Mouse (Mus musculus): ENCODE data around the gene Irak4. TPM values are rescaled to one million over a fixed set of nuclear protein-coding genes. Genes with fewer than 3 reads are reported as not detected.

The Irak4 gene
- polyA plus RNA-seq, 1 experiment, result 5.6 TPM

DNA sequence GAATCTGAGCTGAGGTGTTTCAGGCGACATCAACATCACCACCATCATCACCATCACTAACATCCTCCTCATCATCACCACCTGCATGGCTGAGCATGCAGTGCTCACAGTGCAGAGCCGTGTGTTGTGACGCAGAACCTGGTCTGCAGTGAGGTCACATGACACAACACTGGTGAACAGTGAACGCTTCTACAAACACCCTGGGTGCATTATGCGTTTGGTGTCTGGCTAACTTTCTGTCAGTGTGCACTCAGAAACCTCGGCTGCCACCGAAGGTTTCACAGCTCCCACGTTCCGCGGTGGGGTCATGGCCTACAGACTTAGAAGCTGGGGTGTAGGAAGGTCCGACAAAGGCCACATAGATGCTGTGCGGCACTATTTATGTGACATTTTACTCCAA is 18.5 kb upstream of the Irak4 start:
- Histone ChIP-seq H3K9me3 (no peaks in the 10 kb centered on the region), H3K27me3 (replicated peaks) (no peaks in the 10 kb centered on the region), H3K4me3 (replicated peaks) (peak overlapping the region; percentile 24), H3K4me1 (no peaks in the 10 kb centered on the region), H3K36me3 (replicated peaks; ENCODE audit: low read length) (peaks cover 70% of the 10 kb centered on the region)
- TF ChIP-seq GATA1 (IDR thresholded peaks at IDR 0.05; ENCODE audit: borderline replicate concordance, low read length), result no peak
- no peak for TF ChIP-seq FLI1 (IDR thresholded peaks at IDR 0.05; ENCODE audit: low read length)

DNA sequence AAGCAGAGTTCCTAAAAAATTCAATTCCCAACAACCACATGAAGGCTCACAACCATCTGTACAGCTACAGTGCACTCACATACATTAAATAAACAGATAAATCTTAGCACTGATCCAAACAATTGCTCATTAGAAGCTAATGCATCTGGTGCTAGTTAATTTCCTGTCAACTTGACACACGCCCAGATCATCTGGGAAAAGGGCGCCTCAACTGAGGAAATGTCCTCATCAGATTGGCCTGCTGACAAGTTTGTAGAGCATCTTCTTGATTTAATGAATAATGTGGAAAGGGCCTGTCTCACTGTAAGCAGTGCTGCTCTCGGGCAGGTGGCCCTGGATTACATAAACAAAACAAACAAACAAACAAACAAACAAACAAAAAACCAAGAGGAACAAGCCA is 12.9 kb upstream of the Irak4 start:
- Histone ChIP-seq H3K9me3 (no peaks in the 10 kb centered on the region), H3K4me1 (no peaks in the 10 kb centered on the region), H3K4me3 (replicated peaks) (no peak overlapping the region), H3K36me3 (replicated peaks; ENCODE audit: low read length) (peaks cover 86% of the 10 kb centered on the region), H3K27me3 (replicated peaks) (no peaks in the 10 kb centered on the region)
- TF ChIP-seq GATA1 (IDR thresholded peaks at IDR 0.05; ENCODE audit: borderline replicate concordance, low read length) (no peak), FLI1 (IDR thresholded peaks at IDR 0.05; ENCODE audit: low read length) (no peak)

DNA sequence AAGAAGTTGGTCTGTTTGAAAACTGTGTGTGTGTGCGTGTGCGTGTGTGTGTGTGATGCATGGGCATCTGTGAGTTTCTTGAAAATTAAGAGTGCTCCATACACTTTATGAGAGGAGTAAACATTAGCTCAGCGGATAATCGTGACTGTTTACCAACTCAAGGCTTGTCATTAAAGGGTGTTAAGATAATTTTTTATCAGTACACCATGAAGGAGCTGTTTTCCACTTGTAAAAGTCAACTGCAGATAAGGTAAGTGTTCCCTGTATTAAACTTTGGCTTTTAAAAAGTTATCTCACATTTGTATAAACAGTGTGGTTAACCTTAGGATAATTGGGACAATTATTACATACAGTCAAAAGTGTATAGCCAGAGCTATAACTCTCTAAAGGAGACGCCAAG is 11.1 kb upstream of the Irak4 start:
- H3K27me3 ChIP-seq (replicated peaks), result no peaks in the 10 kb centered on the region
- peaks cover 83% of the 10 kb centered on the region for H3K36me3 ChIP-seq (replicated peaks; ENCODE audit: low read length)
- no peak overlapping the region for H3K4me3 ChIP-seq (replicated peaks)
- H3K9me3 ChIP-seq, result no peaks in the 10 kb centered on the region
- TF ChIP-seq GATA1 (IDR thresholded peaks at IDR 0.05; ENCODE audit: borderline replicate concordance, low read length) (no peak), FLI1 (IDR thresholded peaks at IDR 0.05; ENCODE audit: low read length) (no peak)
- H3K4me1 ChIP-seq, result no peaks in the 10 kb centered on the region

DNA sequence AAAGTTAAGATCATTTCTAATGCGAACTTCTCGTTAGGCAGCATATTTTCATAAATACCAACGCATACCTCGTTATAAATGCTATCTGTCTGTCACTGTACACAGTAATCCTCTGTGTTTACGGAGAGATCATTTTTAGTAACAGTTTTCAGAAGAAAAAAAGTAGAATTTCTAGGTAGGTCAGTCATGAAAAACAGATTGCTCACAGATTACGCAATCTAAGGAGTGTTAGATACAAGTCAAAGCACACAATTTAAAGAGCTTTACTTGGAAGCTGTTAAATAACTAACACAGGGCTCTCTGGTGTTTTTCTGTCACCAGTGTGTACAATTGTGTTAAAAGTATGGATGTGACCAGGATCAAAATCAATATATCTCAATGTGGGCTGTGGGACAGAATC is 10.5 kb upstream of the Irak4 start:
- H3K27me3 ChIP-seq (replicated peaks), result no peaks in the 10 kb centered on the region

DNA sequence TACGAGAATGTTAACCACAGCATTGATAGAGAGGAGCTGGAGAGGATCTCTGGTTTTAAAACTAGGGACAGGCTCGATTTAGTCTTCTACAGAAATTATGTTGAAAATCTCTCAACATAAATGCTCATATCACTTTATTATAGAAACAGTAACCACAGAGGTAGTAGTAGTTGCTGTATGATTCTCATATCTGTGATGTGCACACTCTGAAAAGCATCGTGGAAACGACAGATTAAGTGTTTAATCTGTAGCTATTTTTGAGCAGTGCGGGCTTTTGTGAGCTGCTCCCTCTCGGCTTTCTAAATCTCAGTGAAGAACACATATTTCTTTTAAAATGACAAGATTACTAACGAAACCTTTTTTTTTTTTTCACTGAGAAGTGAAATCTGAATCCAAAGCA is 7.9 kb upstream of the Irak4 start:
- TF ChIP-seq FLI1 (IDR thresholded peaks at IDR 0.05; ENCODE audit: low read length), result no peak
- no peak for TF ChIP-seq GATA1 (IDR thresholded peaks at IDR 0.05; ENCODE audit: borderline replicate concordance, low read length)
- Histone ChIP-seq H3K36me3 (replicated peaks; ENCODE audit: low read length) (peaks cover 78% of the 10 kb centered on the region), H3K4me1 (peaks cover 9% of the 10 kb centered on the region; the same call in 1 of the 2 replicates), H3K27me3 (replicated peaks) (no peaks in the 10 kb centered on the region), H3K9me3 (peaks cover 9% of the 10 kb centered on the region; the same call in 1 of the 2 replicates), H3K4me3 (replicated peaks) (no peak overlapping the region)

More for the DNA sequence above, 10.5 kb upstream of the Irak4 start:
- Histone ChIP-seq H3K9me3 (0 out of 2 replicates have a peak, but pooled peaks cover under 1% of the 10 kb centered on the region), H3K4me3 (replicated peaks) (no peak overlapping the region), H3K4me1 (no peaks in the 10 kb centered on the region), H3K36me3 (replicated peaks; ENCODE audit: low read length) (peaks cover 78% of the 10 kb centered on the region)
- TF ChIP-seq FLI1 (IDR thresholded peaks at IDR 0.05; ENCODE audit: low read length) (no peak), GATA1 (IDR thresholded peaks at IDR 0.05; ENCODE audit: borderline replicate concordance, low read length) (no peak)

DNA sequence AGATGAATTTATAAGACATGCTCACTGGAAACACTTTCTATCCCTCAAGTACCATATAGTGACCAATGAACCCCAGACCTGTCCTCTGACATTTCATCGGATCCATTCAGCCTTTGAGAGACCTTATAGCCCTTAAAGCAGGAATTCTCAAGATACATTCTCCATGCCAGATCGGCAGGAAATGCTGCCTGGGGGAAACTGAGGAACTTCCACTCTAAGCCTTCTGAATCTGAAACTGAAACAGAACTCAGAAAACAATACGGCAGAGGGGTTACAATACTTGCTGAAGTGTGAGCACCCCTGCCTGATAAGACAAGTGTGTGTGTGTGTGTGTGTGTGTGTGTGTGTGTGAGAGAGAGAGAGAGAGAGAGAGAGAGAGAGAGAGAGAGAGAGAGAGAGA is 4.1 kb upstream of the Irak4 start:
- Histone ChIP-seq H3K36me3 (replicated peaks; ENCODE audit: low read length) (peaks cover 49% of the 10 kb centered on the region), H3K4me1 (peaks cover 20% of the 10 kb centered on the region)
- TF ChIP-seq GATA1 (IDR thresholded peaks at IDR 0.05; ENCODE audit: borderline replicate concordance, low read length) (no peak), FLI1 (IDR thresholded peaks at IDR 0.05; ENCODE audit: low read length) (no peak)

DNA sequence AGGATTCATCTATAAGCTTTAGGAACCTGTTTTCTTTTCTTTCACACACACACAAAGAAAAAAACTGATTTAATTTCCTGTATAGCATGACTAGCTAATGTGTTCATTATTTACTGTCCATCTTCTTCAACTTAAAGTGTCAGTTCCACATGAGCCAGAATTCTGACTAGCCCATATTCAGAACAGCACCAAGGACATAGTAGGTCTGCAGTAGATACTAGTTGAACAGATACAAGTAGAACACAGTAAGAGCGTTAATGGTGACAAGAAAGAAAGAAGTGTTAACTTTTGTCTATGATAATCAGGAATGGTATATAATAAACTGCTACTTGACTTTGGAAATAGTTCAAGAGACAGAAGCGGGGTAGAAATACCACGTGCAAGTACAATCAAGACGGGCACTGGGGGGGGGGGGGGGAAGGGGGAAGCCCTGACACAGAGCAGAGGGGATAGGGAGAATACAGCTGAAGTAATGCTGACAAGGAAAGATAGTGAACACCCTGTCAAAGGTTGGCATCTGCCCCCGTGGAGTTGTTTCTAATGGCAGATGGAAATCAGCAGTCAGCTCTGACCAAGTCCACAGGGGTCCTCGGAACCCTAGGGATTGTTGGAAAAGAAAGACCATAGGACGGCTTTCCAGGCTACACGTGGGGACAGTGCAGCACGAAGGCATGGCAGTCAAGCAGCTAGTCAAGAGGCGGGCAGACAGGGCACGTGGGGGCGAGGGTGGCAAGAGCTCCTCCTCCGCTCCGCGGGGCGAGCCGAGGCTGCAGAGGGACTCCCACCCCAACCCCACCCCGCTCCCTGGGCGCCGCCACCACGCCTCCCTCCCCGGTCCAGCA is 655 bp upstream of the Irak4 start:
- TF ChIP-seq FLI1 (IDR thresholded peaks at IDR 0.05; ENCODE audit: low read length) (no peak), GATA1 (IDR thresholded peaks at IDR 0.05; ENCODE audit: borderline replicate concordance, low read length) (no peak)
- H3K9me3 ChIP-seq, result peaks cover 9% of the 10 kb centered on the region; the same call in 1 of the 2 replicates
- H3K4me1 ChIP-seq, result peaks cover 34% of the 10 kb centered on the region
- H3K4me3 ChIP-seq (replicated peaks), result peak overlapping the region; percentile 100
- H3K27me3 ChIP-seq (replicated peaks), result no peaks in the 10 kb centered on the region
- peaks cover 55% of the 10 kb centered on the region for H3K36me3 ChIP-seq (replicated peaks; ENCODE audit: low read length)

More for the DNA sequence above, 4.1 kb upstream of the Irak4 start:
- no peak overlapping the region for H3K4me3 ChIP-seq (replicated peaks)
- peaks cover 9% of the 10 kb centered on the region; the same call in 1 of the 2 replicates for H3K9me3 ChIP-seq
- H3K27me3 ChIP-seq (replicated peaks), result no peaks in the 10 kb centered on the region

DNA sequence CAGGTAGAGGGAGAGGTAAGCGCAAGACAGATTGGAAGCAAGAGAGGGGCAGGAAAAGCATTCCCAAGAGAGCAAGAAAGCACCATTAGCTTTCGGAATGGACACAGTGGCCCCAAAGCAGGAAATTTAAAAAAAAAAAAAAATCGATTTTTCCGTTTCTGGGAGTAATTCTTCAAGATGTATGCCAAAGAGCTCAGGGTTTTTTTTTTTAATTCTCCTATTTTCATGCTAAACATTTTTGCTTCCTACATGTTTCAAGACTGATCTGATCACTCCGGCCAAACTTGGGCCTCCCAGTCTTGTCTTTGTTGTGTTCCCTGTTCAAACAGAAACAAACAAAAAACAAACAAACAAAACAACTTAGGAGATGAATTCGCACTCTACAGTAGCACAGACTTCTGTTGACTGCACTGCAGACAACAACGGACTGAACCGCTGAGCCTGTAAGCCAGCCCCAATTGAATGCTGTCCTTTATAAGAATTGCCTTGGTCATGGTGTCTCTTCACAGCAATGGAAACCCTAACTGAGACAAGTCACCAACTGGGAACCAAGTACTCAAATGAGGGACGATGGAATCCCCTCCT is 701 bp downstream of the Irak4 start:
- no peaks in the 10 kb centered on the region for H3K27me3 ChIP-seq (replicated peaks)
- H3K4me1 ChIP-seq, result peaks cover 28% of the 10 kb centered on the region
- H3K36me3 ChIP-seq (replicated peaks; ENCODE audit: low read length), result peaks cover 57% of the 10 kb centered on the region
- TF ChIP-seq FLI1 (IDR thresholded peaks at IDR 0.05; ENCODE audit: low read length) (no peak), GATA1 (IDR thresholded peaks at IDR 0.05; ENCODE audit: borderline replicate concordance, low read length) (no peak)
- peaks cover 7% of the 10 kb centered on the region for H3K9me3 ChIP-seq
- peak overlapping the region; percentile 100 for H3K4me3 ChIP-seq (replicated peaks)

DNA sequence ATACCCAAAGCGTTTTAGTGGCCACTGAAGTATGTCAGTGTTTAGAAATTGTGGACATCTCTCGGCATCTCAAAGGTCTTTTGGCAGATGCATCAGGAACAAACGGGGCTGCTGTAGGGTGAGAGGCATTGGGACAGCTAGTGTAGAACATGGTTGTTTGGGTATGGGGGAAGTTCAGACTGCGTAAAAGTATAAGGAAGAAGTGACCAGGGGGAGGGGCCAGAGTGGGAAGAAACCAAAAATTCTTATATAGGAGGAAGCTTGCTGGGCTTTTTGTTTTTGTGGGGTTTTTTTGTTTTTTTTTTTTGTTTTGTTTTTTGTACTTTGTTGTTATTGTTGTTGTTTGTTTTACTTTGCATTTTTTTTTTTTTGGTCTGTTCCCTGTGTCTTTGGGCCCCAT is 1.4 kb downstream of the Irak4 start:
- TF ChIP-seq FLI1 (IDR thresholded peaks at IDR 0.05; ENCODE audit: low read length), result no peak
- no peak for TF ChIP-seq GATA1 (IDR thresholded peaks at IDR 0.05; ENCODE audit: borderline replicate concordance, low read length)
- Histone ChIP-seq H3K9me3 (peaks cover 13% of the 10 kb centered on the region), H3K27me3 (replicated peaks) (no peaks in the 10 kb centered on the region), H3K4me3 (replicated peaks) (peak overlapping the region; percentile 54), H3K4me1 (peaks cover 25% of the 10 kb centered on the region), H3K36me3 (replicated peaks; ENCODE audit: low read length) (peaks cover 58% of the 10 kb centered on the region)

DNA sequence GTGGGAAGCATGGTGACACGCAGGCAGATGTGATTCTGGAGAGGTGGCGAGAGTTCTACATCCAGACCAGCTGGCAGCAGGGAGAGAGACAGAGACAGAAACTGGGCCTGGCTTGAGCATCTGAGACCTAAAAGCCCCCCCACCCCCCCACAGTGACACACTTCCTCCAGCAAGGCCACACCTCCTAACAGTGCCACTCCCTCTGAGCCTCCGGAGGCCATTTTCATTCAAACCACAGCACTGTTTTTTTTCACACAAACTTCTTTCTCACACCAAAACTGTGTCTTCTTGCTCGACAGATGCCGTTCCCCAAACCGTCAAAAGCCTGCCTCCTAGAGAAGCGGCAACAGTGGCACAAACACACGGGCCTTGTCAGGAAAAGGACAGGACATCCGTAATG is 10.1 kb downstream of the Irak4 start:
- H3K27me3 ChIP-seq (replicated peaks), result no peaks in the 10 kb centered on the region
- peaks cover 27% of the 10 kb centered on the region for H3K9me3 ChIP-seq
- no peak overlapping the region for H3K4me3 ChIP-seq (replicated peaks)
- H3K36me3 ChIP-seq (replicated peaks; ENCODE audit: low read length), result peaks cover 95% of the 10 kb centered on the region
- TF ChIP-seq GATA1 (IDR thresholded peaks at IDR 0.05; ENCODE audit: borderline replicate concordance, low read length) (no peak), FLI1 (IDR thresholded peaks at IDR 0.05; ENCODE audit: low read length) (no peak)
- 0 out of 2 replicates have a peak, but pooled peaks cover 3% of the 10 kb centered on the region for H3K4me1 ChIP-seq
